Mouse (Mus musculus) forebrain, embryonic 12.5 days (tissue): ENCODE measurements around the gene Nppa. TPM values are rescaled to one million over a fixed set of nuclear protein-coding genes. Genes with fewer than 3 reads are reported as not detected.

Experiments used
- ATAC-seq: fragments of 200-750 bp; cut with Nextera tagmentation; 2 replicates; pipeline ENCODE4 v1.8.0; 2017; ENCODE audit warnings: moderate TSS enrichment; ENCODE audit not compliant: low FRiP score
- H3K27ac ChIP-seq: fragments of 300-500 bp; sonication (generic); 2 replicates; pipeline ENCODE4 v1.5.1; 2016; ENCODE audit warnings: mild to moderate bottlenecking
- H3K27me3 ChIP-seq: fragments of 300-500 bp; sonication (generic); 2 replicates; pipeline ENCODE4 v1.6.1; 2016; ENCODE audit warnings: mild to moderate bottlenecking
- H3K36me3 ChIP-seq: fragments of 300-500 bp; sonication (generic); replicated peaks from 2 replicates; pipeline ENCODE4 v1.6.1; 2016; ENCODE audit warnings: mild to moderate bottlenecking
- H3K4me1 ChIP-seq: fragments of 300-500 bp; sonication (generic); 2 replicates; pipeline ENCODE4 v1.6.1; 2016
- H3K4me2 ChIP-seq: fragments of 300-500 bp; sonication (generic); 2 replicates; pipeline ENCODE4 v1.6.1; 2016; ENCODE audit warnings: mild to moderate bottlenecking, moderate library complexity
- H3K4me3 ChIP-seq: fragments of 300-500 bp; sonication (generic); replicated peaks from 2 replicates; pipeline ENCODE4 v1.5.1; 2016; ENCODE audit warnings: mild to moderate bottlenecking
- H3K9ac ChIP-seq: fragments of 300-500 bp; sonication (generic); 2 replicates; pipeline ENCODE4 v1.6.1; 2016; ENCODE audit warnings: mild to moderate bottlenecking
- H3K9me3 ChIP-seq: fragments of 300-500 bp; sonication (generic); 2 replicates; pipeline ENCODE4 v1.6.1; 2016
- WGBS: fragments of 180-500 bp; shearing (Covaris S2); methylation state at CpG from one replicate; pipeline ENCODE4 v1.1.7; 2016; 5-methylcytosine and 5-hydroxymethylcytosine counted together
- polyA plus RNA-seq: library from polyadenylated mRNA; unstranded; fragments of >200 nt; fragmentation: Nextera tagmentation; extraction: Ambion mirVana; gene quantifications from 2 replicates; pipeline ENCODE4 v1.2.1, GENCODE M21; 2016

The Nppa gene
- polyA plus RNA-seq, 1 experiment from 2014 or later, result 0.82 TPM

DNA sequence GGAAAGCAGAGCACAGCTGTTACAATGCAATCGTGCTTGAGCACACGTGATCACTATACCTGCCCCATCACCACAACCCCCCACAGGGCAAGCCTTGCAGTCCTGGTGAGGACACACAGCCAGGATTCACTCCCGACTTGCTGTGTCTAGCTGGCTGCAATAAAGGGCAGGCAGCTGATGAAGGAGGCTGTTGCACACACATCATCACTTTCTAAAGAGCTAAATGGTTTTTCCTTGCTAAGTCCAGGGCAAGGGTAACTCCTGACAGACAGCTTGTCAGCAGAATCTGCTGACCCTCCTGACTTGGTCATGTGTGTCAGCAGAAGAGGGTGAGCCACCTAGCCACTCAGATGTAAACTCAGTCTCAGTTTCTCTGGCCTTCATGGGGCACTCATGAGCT, 16.5 kb downstream of the Nppa start:
- 78% methylated on average over 3 of the region's 3 CpGs for WGBS
- Histone ChIP-seq H3K9me3 (no peaks in the 10 kb centered on the region), H3K4me2 (no peak overlapping the region), H3K27ac (no peak overlapping the region), H3K4me3 (no peak overlapping the region), H3K36me3 (peaks cover 100% of the 10 kb centered on the region), H3K9ac (no peak overlapping the region), H3K4me1 (peaks cover 10% of the 10 kb centered on the region), H3K27me3 (no peaks in the 10 kb centered on the region)
- ATAC-seq, result no peak

DNA sequence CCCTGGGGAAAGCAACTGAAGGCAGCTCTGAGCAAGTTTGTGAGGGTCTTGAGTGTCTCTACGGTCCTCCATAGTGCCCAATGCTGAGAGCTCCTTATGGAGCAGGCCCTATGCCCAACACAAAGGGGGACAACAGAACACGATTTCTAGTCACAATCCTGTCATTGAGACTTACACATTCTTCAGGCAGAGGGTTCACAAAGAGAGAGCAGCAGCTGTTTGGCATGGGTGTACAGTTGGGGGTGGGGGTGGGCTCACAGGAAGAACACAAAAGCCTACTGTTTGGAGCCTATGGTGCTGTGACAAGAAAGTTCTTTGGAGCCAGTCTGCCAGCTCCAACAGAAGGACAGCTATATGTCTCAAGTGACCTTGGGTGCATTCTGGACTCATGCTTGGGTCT, 17.9 kb downstream of the Nppa start:
- Histone ChIP-seq H3K4me1 (peaks cover 10% of the 10 kb centered on the region), H3K4me2 (no peak overlapping the region), H3K9ac (no peak overlapping the region), H3K9me3 (no peaks in the 10 kb centered on the region), H3K4me3 (no peak overlapping the region), H3K36me3 (peaks cover 100% of the 10 kb centered on the region), H3K27me3 (no peaks in the 10 kb centered on the region), H3K27ac (peak overlapping the region; percentile 43)
- 50% methylated on average over 2 of the region's 2 CpGs for WGBS
- peak; percentile 49 for ATAC-seq

DNA sequence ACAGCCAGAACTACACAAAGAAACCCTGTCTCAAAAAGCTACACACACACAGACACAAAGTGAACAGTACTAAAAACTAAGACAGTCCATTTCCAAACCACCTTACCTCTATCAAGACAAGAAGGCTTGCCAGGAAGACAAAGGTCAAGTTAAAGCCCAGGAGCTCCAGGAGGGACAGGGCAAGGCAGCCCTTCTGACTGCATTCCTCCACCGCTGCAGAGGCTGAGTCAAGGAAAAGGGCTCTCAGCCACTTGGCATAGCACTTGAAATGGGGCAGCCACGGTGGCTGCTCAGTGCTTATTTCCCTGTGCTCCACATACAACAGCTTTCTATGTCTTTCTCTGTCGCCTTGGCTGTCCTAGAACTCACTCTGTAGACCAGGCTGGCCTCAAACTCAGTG, 23.5 kb downstream of the Nppa start:
- Histone ChIP-seq H3K4me2 (no peak overlapping the region), H3K4me1 (peaks cover 5% of the 10 kb centered on the region; the same call in 1 of the 2 replicates), H3K27ac (no peak overlapping the region), H3K36me3 (peaks cover 96% of the 10 kb centered on the region), H3K9me3 (no peaks in the 10 kb centered on the region), H3K9ac (no peak overlapping the region), H3K27me3 (no peaks in the 10 kb centered on the region), H3K4me3 (no peak overlapping the region)
- ATAC-seq, result no peak
- WGBS, result 92% methylated on average over 3 of the region's 3 CpGs

DNA sequence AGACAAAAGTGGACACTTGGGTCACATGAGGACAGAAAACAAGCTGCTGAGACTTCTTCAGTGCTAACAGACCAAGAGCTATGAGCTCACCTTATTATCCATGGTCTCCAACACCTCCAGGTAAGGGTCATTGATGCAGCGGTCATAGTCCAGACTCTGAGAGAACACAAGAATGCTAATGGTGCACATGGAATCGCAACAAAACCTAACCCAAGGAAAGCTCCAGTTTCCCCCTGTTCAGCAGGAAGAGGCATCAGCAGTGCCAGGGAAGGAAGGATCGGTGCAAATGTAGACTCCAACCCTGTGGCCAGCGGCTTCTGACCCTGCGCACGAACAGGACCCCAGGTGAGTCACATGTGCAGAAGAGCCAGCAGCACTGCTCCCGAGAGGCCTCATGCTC, 28.8 kb downstream of the Nppa start:
- Histone ChIP-seq H3K27ac (no peak overlapping the region), H3K27me3 (no peaks in the 10 kb centered on the region), H3K36me3 (peaks cover 68% of the 10 kb centered on the region), H3K4me1 (0 out of 2 replicates have a peak, but pooled peaks cover 2% of the 10 kb centered on the region), H3K4me3 (no peak overlapping the region), H3K4me2 (no peak overlapping the region), H3K9me3 (no peaks in the 10 kb centered on the region), H3K9ac (no peak overlapping the region)
- WGBS, result 96% methylated on average over 7 of the region's 7 CpGs
- ATAC-seq, result no peak

DNA sequence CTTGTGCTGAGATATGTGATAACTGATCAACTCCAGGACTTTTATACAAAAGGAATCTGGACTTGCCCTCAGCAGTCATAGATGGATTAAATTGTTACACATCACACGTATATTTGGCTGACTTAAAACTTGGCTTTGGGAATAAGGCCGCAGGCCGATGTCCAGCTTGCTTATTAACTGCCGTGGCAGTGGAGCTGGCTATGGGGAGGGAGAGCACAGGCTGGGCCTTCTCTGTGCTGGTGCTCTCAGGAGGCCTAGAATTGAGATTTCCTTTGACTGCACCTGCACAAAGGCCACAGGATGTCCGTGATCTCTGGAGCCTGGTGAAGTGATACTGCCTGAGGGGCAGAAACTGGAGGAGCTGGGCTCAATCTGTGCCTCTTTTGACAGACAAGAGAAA, 30.0 kb downstream of the Nppa start:
- H3K9me3 ChIP-seq, result no peaks in the 10 kb centered on the region
- H3K27ac ChIP-seq, result no peak overlapping the region
- no peaks in the 10 kb centered on the region for H3K27me3 ChIP-seq
- 87% methylated on average over 5 of the region's 5 CpGs for WGBS
- no peak overlapping the region for H3K9ac ChIP-seq
- H3K4me2 ChIP-seq, result no peak overlapping the region
- H3K4me3 ChIP-seq, result no peak overlapping the region
- 0 out of 2 replicates have a peak, but pooled peaks cover 2% of the 10 kb centered on the region for H3K4me1 ChIP-seq
- H3K36me3 ChIP-seq, result peaks cover 68% of the 10 kb centered on the region
- no peak for ATAC-seq

DNA sequence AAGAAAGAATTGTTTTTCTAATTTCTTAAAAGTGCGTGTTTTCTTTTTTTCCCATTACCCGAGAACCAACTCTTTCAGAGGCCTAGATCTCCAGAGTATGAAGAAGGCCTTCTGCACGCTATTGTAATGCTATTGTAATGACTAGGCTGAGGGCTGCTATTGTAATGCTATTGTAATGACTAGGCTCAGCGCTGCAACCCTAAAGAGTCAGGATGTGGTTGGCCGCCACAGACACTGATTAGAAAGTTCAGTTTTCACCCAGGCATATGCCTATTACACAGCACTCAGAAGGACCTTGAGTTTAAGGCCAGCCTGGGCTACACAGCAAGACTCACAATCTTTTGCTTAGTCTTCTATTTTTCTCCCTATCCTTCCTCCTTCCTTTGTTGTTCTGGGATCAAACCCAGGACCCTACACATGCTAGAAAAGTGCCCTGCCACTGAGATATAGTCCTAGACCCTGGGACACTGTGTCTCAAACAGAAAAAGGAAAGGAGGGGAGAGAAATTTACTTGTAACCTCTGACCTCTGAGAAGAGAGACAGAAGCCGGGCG, 33.4 kb downstream of the Nppa start:
- H3K4me3 ChIP-seq, result no peak overlapping the region
- H3K9me3 ChIP-seq, result no peaks in the 10 kb centered on the region
- ATAC-seq, result no peak
- H3K36me3 ChIP-seq, result peaks cover 47% of the 10 kb centered on the region
- WGBS, result 71% methylated on average over 7 of the region's 7 CpGs
- peaks cover 10% of the 10 kb centered on the region for H3K4me1 ChIP-seq
- no peaks in the 10 kb centered on the region for H3K27me3 ChIP-seq
- H3K9ac ChIP-seq, result no peak overlapping the region
- H3K27ac ChIP-seq, result no peak overlapping the region
- H3K4me2 ChIP-seq, result no peak overlapping the region

DNA sequence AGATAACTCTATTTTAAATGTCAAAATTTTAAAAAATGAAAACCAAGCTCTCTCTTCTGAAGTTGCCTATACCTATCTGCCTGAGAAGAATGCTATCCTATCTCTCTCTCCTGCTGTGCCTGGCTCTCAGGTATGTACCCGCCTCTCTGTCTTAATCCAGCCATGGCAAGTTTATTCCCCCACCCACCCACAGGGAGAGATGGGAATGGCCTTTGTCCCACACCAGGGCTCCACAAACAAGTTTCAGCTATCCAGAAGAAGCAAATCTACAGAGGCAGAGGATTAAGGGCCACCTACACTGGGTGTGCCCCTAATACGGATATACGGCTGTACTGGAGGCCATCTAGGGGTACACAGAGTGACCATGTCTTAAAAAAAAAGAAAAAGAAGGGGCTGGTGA, 34.9 kb downstream of the Nppa start:
- H3K36me3 ChIP-seq, result peaks cover 38% of the 10 kb centered on the region

DNA sequence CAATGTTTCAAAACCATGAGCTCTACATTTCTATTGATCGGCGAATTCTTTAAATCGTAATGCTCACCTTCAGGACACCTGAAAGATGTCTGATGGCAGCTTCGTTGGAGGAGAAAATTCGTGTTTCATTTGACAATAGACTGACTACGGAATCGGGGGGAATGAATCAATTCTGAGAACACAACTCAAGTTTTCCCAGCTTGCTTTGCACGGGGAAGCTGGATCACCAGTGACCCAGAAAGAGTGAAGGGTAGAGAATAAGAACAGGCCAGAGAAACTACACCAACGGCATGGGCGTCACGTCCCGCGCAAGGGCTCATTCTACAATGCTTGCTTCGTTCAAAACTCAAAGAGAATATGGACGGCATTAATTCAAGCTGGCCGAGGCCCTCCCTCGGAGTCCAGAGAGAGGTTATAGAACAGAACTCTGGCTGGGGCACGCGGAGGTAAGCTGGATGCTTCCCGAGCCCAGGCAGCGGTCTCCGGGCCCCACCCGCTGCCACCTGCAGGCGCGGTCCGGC, 37.6 kb downstream of the Nppa start:
- Histone ChIP-seq H3K27me3 (no peaks in the 10 kb centered on the region), H3K4me3 (peak overlapping the region; percentile 68), H3K27ac (peak overlapping the region; percentile 80), H3K4me2 (peak overlapping the region; percentile 79), H3K36me3 (peaks cover 31% of the 10 kb centered on the region), H3K9ac (peak overlapping the region; percentile 76), H3K9me3 (no peaks in the 10 kb centered on the region), H3K4me1 (peaks cover 52% of the 10 kb centered on the region)
- no peak for ATAC-seq
- 6% methylated on average over 26 of the region's 26 CpGs for WGBS

More for the DNA sequence above, 34.9 kb downstream of the Nppa start:
- Histone ChIP-seq H3K4me2 (no peak overlapping the region), H3K4me3 (no peak overlapping the region), H3K27me3 (no peaks in the 10 kb centered on the region), H3K9me3 (no peaks in the 10 kb centered on the region), H3K4me1 (peaks cover 25% of the 10 kb centered on the region), H3K27ac (no peak overlapping the region), H3K9ac (no peak overlapping the region)
- no peak for ATAC-seq
- 84% methylated on average over 3 of the region's 3 CpGs for WGBS

DNA sequence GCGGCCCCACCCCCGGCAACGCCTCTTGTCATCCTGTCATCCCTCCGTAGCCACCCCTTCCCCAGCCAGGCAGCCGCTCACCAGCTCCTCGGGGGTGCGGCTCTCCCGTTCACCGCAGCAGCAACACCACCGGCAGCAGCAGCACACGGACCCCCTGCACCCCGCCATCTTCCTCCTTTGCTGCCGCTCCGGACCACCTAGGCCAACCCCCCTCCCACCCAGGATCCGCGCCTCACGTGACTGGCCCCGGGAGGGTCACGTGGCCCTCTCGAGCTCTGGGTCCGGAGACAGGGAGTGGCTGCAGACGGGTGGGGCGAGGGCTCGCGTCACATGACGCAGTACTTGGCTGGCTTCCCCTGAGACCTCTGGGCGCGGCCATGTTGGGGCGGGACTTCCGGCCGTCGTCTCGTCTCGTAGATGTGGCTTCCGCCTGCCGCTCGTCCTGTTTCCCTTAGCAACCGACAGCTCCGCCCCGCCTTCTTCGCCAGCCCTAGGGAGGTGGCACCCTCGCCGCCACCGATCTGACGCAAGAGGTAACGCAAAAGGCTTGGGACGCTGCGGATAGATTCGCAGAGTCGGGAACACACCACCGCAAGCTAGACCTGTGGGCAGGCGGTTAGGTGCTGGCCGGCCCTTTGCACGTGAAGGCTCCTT, 38.2 kb downstream of the Nppa start, which contains the start of the genes Clcn6 and Mthfr:
Clcn6 (minus strand) TSS at position 222 of the 654 bp plus-strand sequence.
Mthfr (plus strand) TSS at position 478 of the 654 bp plus-strand sequence.
- H3K4me1 ChIP-seq, result peaks cover 54% of the 10 kb centered on the region

DNA sequence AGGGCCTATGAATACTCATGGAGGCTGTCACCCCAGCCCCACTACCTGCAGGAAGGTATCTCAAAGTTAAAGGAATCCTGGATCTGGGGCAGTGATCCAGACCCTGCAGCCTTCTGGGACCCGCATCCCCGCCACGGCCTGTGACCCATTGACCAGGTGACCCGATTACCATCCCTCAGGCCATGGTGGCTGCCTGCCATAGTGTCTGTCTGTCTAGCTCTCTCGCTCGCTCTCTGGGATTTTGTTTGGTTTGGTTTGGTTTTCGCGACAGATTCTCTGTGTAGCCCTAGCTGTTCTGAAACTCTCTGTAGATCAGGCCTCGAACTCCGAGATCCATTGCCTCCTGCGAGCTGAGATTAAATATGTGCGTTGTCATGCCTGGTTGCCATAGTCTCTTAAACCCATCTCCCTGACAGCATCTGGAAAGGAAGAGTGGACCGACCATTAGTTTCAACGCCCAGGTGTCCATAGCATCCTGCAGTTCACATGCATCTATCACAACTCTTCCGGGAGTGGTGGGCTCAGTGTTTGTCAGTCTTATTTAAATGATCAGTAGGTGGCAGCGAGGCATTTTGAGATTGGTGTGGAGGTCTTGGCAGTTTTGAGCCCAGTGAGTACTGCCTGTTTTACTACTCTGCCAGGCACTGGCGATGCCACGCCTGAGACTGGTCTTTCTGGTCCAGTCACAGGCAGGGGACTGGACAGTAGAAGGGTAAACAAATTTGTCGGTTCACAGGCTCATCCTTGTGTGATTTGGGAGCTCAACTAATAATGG, 38.9 kb downstream of the Nppa start:
- Histone ChIP-seq H3K9ac (peak overlapping the region; percentile 51), H3K27ac (peak overlapping the region; percentile 61), H3K27me3 (no peaks in the 10 kb centered on the region), H3K9me3 (no peaks in the 10 kb centered on the region), H3K4me3 (peak overlapping the region; percentile 68), H3K4me2 (peak overlapping the region; percentile 64), H3K36me3 (peaks cover 33% of the 10 kb centered on the region), H3K4me1 (peaks cover 54% of the 10 kb centered on the region)
- ATAC-seq, result no peak
- WGBS, result 23% methylated on average over 19 of the region's 19 CpGs

More for the DNA sequence above, 38.2 kb downstream of the Nppa start, which contains the start of the genes Clcn6 and Mthfr:
- Histone ChIP-seq H3K27me3 (no peaks in the 10 kb centered on the region), H3K4me3 (peak within 1 kb of the TSS; percentile 68), H3K36me3 (peaks cover 29% of the 10 kb centered on the region), H3K27ac (peak within 1 kb of the TSS; percentile 80), H3K9ac (peak within 1 kb of the TSS; percentile 76), H3K4me2 (peak within 1 kb of the TSS; percentile 79), H3K9me3 (no peaks in the 10 kb centered on the region)
- peak; percentile 96 for ATAC-seq
- WGBS, result under 1% methylated on average over 53 of the region's 54 CpGs

DNA sequence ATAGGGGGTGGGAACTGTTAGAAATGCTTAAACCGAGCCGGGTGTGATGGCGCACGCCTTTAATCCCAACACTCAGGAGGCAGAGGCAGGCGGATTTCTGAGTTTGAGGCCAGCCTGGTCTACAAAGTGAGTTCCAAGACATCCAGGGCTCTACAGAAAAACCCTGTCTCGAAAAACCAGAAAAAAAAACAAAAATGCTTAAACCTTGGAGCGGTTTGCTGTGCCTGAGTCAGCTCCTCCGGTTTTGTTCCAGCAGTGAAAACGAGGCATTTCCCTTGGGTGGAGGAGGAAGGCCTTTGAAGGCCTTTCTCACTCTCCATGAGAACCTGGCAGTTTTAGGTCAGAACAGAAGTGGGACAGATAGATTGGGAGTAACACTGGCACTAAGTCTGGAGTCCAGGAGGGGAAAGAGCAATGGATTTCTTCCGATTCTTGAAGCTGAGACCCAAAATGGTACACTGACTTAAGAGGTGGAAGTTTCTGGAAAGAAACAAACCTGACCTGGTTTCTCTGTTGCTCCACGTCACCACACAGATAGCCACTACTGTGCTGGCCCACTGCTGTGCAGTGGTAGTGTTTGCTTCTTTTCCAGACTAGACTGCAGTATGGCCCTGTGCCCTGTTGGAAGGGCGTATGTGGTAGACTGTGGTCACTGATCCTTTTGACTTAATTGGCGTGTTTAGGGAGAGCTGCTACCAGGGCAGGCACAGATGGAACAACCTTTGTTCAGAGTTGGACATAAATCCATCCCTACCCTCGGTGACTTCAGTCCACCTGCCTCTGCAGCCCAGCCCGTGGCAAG, 39.7 kb downstream of the Nppa start:
- Histone ChIP-seq H3K4me1 (peaks cover 60% of the 10 kb centered on the region), H3K9ac (peak overlapping the region; percentile 66), H3K27me3 (no peaks in the 10 kb centered on the region), H3K4me3 (peak overlapping the region; percentile 68), H3K36me3 (peaks cover 33% of the 10 kb centered on the region), H3K27ac (peak overlapping the region; percentile 83), H3K4me2 (peak overlapping the region; percentile 64), H3K9me3 (no peaks in the 10 kb centered on the region)
- 62% methylated on average over 15 of the region's 15 CpGs for WGBS
- ATAC-seq, result no peak
